Mouse (Mus musculus) ES-E14 (cell line): ENCODE results near the gene Plekha4.
"Not testable (repeated sequence)": the region's sequence is repeated elsewhere in the genome, so short reads cannot be mapped to it uniquely, and the experiment has no call there.

Source experiments
- HCFC1 ChIP-seq: IDR thresholded peaks from 2 replicates; pipeline ENCODE4 v1.6.1; 2012; ENCODE audit warnings: low read length, inconsistent platforms, borderline replicate concordance; ENCODE audit not compliant: insufficient read depth
- ZNF384 ChIP-seq: IDR thresholded peaks from 2 replicates; pipeline ENCODE4 v1.6.1; 2012; ENCODE audit warnings: low read depth, low read length, inconsistent platforms

GRCm38 (mm10) chr7:45484985-45485384, 41.1 kb upstream of the Plekha4 start:
- not testable (repeated sequence) for TF ChIP-seq ZNF384, HCFC1
